Mouse (Mus musculus): ENCODE measurements around the gene Spin1.
A peak's percentile ranks its signal among the peaks of the same experiment; 100 is the strongest.

The Spin1 gene

DNA sequence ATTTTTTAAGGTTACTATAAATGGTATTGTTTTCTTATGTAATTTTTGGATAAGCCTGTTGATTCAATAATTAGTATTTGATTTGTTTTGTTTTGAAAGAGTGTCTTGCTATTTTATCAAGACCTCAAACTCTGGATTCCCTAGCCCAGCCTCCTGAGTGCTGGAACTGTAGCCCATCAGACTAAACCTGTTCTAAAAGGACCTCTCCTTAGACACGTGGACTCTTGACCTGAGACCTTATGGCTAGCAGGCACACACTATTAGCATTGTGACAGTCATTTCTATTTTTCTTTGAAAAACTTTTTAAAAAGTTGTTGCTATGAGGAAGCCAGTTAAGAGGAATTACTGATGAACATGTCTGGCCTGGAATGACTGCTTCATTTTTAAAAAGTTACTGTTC, 46.4 kb downstream of the Spin1 start:
- DNase-seq: no peak

DNA sequence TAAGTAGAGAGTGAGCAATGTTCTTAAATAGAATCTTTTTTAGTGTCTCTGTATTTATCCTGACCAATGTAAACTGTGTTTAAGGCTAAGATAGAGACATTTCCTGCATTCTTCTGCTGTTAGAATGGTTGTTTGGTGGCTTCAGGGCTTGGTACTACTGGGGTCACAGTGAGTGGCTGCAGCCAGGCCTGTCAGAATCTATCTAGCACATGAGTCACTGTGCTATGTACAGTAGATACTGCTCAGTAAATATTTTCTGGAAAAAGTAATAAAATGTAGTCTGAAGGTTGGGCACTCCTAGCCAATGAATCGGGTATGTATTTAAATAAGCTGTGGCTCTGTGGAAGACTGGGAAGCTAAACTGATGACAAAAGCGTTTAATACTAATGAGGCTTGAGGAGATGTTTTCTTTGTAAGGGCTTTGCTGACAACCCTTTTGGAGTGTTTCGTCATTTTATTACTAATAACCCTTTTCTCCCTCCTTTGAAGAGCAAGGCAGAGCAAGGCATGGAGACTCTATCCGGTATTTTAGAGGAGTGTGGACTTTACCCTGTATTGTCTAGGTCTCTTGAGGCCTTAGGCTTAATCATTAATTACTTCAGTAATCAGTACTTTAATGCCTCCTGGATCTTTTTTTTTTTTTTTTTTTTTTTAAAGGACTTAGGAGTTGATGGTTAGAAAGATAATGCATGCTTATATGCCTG, 52.4 kb downstream of the Spin1 start:
- DNase-seq: no peak

GRCm38 (mm10) chr13:51153670-51154030, 53.0 kb downstream of the Spin1 start:
- DNase-seq: no peak

GRCm38 (mm10) chr13:51155178-51156013, 54.7 kb downstream of the Spin1 start:
- DNase-seq: no peak

- DNase-seq: no peak
Measured at GRCm38 (mm10) chr13:51156014-51156386, 55.3 kb downstream of the Spin1 start.

- DNase-seq: no peak
Measured at GRCm38 (mm10) chr13:51157291-51157690, 56.6 kb downstream of the Spin1 start.

- DNase-seq: no peak
Measured at GRCm38 (mm10) chr13:51161672-51162071, 61.0 kb downstream of the Spin1 start.

GRCm38 (mm10) chr13:51162246-51162645, 61.6 kb downstream of the Spin1 start:
- DNase-seq: no peak

GRCm38 (mm10) chr13:51166711-51167110, 66.0 kb downstream of the Spin1 start:
- DNase-seq: no peak

- DNase-seq: no peak
Measured at GRCm38 (mm10) chr13:51170215-51170614, 69.5 kb downstream of the Spin1 start.

DNA sequence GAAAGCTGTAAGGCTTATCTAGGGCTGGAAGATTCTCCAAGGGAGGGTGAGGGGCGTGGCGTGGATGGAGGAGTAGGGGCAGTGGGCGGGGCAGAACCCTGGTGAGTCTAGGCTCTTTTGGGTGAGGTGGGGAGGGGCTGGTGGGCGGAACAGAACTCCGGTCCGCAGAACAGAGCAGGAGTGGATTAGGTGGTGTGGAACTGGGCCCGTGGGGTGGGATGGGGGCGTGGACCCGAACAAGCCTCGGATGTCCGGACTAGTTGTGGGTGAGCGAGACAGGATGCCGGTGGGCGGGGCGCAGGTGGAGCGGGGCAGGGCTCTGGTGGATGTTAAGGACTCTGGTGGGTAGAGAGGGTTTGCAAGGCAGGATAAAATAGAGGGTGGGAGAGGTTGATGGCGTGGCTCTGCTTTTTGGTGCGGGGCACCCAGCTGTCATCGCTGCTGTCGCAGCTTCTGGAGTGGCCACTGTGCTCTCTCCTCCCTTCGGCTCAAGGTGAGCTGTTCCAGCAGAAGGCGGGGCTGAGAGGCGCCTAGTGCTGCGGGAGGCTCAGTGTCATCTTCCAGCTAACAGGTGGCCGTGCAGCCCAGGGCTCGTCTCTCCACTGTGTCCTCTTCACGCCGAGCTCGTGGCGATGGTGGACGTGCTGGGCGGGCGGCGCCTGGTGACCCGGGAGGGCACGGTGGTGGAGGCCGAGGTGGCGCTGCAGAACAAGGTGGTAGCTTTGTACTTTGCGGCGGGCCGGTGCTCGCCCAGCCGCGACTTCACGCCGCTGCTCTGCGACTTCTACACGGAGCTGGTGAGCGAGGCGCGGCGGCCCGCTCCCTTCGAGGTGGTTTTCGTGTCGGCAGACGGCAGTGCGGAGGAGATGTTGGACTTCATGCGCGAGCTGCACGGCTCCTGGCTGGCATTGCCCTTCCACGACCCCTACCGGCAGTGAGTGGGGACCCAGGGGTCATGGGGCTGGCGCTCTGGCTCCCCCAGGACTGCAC, 70.3 kb downstream of the Spin1 start, which contains the start of gene Nxnl2:
Nxnl2 (plus strand) TSS at position 332 of the 990 bp plus-strand sequence.
- peak; percentile 59 for DNase-seq

GRCm38 (mm10) chr13:51172601-51173000, 71.9 kb downstream of the Spin1 start:
- DNase-seq: no peak

- DNase-seq: no peak
Measured at GRCm38 (mm10) chr13:51178932-51179331, 78.3 kb downstream of the Spin1 start.

- no peak for DNase-seq
Measured at GRCm38 (mm10) chr13:51179362-51179761, 78.7 kb downstream of the Spin1 start.

DNA sequence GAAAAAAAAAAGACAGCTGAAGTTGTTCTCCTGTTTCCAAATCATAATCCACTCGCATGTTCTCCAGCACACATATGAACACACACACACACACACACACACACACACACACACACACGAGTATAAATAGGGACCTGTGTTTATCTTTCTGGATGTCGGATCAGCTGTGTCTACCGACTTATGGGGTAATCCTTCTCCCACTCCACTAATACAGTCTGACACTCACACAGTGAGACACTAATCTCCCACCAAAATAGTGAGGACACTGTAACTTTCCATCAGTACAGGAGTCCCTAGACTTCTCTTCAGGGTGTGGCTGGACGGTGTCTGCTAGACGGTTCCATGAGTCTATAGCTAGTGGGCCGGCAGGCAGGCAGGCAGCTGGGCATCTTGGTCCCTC, 81.6 kb downstream of the Spin1 start:
- DNase-seq: no peak

DNA sequence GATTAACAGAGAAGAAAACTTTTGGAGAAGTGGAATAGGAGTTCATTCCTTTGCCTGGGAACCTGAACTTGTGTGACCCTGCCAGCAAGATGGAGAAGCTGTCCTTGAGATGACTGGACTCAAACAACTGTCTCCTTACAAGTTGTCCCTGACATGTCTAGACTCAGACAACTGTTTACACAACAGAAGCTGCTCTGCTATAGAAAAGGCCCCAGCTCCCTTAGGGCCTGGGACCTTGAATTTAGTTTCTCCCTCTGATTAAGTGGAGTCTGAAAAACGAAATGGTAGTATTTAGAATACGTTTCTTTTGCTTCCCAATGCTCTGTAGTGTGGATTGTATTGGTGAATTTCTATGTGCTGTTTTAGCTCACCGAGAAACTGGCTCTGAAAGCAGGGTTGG, 84.2 kb downstream of the Spin1 start:
- no peak for DNase-seq

- DNase-seq: no peak
Measured at GRCm38 (mm10) chr13:51190336-51190735, 89.7 kb downstream of the Spin1 start.

DNA sequence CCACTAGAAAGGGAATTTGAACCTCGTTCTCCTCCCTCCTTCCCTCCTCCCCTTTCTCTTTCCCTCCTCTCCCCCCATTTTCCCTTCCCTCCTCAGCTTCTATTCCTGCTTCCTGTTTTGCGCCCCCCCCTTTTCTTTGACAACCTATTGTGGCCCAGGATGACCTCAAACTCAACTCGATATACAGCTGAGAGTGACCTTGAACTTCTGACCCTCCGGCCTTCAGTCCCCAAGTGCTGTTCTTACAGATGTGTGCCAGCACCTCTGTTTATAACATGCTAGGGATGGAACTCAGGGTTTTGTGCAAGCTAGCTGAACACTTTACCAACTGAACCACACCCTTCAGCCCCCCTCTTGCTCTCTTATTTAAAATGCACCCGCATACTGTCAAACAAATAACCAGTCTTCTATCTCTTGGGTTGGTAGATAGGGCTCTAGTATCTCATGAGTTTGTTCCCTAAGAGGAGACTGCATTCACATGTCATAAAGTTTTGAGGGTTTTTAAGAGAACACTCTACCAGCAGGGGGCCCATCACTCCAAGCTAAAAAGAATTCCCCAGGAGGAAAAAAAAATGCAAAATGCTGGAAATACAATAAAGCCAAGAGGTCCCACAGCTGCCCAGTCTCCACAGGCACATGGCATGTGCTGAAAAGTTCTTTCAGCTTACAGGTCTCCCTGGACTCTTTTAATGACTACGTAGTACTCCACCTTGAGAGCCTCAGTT, 90.9 kb downstream of the Spin1 start:
- peak; percentile 45 for DNase-seq

DNA sequence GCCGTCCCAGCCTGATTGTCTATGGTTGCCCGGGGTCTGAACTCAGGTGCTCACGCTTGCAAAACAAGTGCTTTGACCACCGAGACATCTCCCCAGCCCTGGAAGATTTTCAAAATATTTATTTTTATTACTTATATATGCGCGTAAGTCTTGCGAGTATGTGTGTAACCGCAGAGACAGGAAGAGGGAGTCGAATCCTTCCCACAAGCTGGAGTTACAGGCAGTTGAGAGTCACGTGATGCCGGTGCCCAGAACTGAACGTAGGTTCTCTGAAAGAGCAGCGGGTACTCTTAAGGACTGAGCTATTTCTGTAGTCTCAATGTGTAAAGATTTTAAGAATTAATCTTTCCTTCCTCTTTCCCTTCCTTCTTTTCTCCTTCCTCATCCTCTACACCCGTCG, 93.2 kb downstream of the Spin1 start:
- no peak for DNase-seq

DNA sequence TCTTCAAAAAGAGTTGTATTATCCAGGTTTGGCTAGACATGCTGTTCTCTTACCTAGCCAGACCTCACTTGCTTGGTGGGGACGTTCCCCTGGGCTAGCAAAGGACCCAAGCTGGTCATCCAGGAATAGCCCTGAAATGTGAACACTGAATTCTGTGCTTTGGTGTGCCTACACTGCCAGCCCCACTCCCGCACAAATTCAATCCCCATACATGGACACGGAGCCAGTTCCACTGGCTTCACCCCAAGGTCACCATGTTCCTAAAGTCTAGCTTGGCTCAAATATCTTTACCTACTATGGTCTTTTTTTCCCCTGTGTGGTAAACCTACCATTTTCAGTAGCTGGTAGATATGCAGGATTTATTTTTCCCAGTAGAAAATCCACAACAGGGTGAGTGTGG, 97.0 kb downstream of the Spin1 start:
- DNase-seq: no peak

GRCm38 (mm10) chr13:51198186-51198585, 97.5 kb downstream of the Spin1 start:
- no peak for DNase-seq
